Mouse (Mus musculus) liver, postnatal 0 days (tissue): ENCODE results near the gene Eefsec.

Experiments used
- CTCF ChIP-seq: sonication (generic); IDR thresholded peaks from 2 replicates; pipeline ENCODE4 v1.5.1; 2016; ENCODE audit warnings: antibody characterized with exemption, low read depth
- EP300 ChIP-seq: IDR thresholded peaks from 2 replicates; pipeline ENCODE4 v1.6.1; 2016; ENCODE audit warnings: antibody characterized with exemption, low read depth, mild to moderate bottlenecking

GRCm38 (mm10) chr6:88345311-88345710 is 101.0 kb downstream of the Eefsec start:
- TF ChIP-seq EP300 (no peak), CTCF (no peak)
